Mouse (Mus musculus) olfactory bulb, adult 2 months (tissue): ENCODE data around the gene Hap1. TPM values are rescaled to one million over a fixed set of nuclear protein-coding genes. Genes with fewer than 3 reads are reported as not detected.
"Not testable (repeated sequence)": the region's sequence is repeated elsewhere in the genome, so short reads cannot be mapped to it uniquely, and the experiment has no call there.

ENCODE experiments used
- H3K27ac ChIP-seq: fragments of 200-500 bp; 2 replicates; pipeline ENCODE4 v1.5.1; 2012; ENCODE audit warnings: low read depth, low read length; ENCODE audit not compliant: insufficient read depth
- H3K4me1 ChIP-seq: fragments of 200-500 bp; 2 replicates; pipeline ENCODE4 v1.6.1; 2012; ENCODE audit warnings: low read length; ENCODE audit not compliant: control insufficient read depth, insufficient read depth
- H3K4me3 ChIP-seq: fragments of 200-500 bp; 2 replicates; pipeline ENCODE4 v1.5.1; 2012; ENCODE audit warnings: mild to moderate bottlenecking, low read depth, low read length, moderate library complexity; ENCODE audit not compliant: insufficient read depth
- CTCF ChIP-seq: fragments of 200-500 bp; IDR thresholded peaks from 2 replicates; pipeline ENCODE4 v1.5.1; 2012; ENCODE audit warnings: low read depth, mild to moderate bottlenecking, low read length, moderate library complexity; ENCODE audit not compliant: insufficient read depth
- POLR2A ChIP-seq: fragments of 200-500 bp; IDR thresholded peaks from 2 replicates; pipeline ENCODE4 v1.6.1; 2012; ENCODE audit warnings: mild to moderate bottlenecking, low read depth, low read length, moderate library complexity; ENCODE audit not compliant: insufficient read depth
- WGBS: fragments of 180-500 bp; shearing (Covaris S2); methylation state at CpG from one replicate; pipeline ENCODE4 v1.1.7; 2018; 5-methylcytosine and 5-hydroxymethylcytosine counted together
- polyA plus RNA-seq: library from polyadenylated mRNA; stranded (reverse); fragments of >200 nt; gene quantifications from 2 replicates; pipeline ENCODE4 v1.2.4, GENCODE M21; 2012; ENCODE audit warnings: low replicate concordance; ENCODE audit not compliant: missing spikeins, insufficient read depth, insufficient read length

Gene Hap1
- polyA plus RNA-seq, 1 experiment = not detected

DNA sequence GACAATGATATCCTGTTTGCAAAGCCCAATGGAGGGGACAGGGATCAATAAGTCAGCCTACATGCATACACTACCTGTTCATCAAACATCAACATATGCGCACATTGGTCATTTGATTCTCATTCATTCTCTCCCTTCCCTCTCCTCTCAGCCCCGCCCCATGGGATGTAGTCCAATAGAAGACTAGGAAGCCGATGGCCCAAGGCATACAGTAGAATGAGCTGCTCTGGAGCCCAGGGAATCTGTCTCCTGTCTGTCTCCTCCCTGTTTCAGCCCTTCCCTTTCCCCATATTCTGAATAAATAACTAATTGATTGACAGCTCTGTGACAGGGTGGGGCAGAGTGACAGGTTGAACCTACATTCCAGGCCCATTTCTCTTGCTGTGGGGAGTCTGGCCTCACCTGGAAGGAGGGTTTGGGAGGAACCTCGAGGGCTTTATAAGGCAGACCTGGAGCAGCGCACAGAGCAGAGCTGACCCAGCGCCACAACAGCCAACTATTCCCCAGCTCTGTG is 21.9 kb downstream of the Hap1 start, which contains the start of gene Gast:
Gene Gast, plus strand, starts transcription at position 464 of the 514 bp plus-strand sequence.
- TF ChIP-seq CTCF (no peak), POLR2A (no peak)
- H3K4me3 ChIP-seq = no peak within 1 kb of the TSS
- H3K27ac ChIP-seq = peak within 1 kb of the TSS; percentile 95
- H3K4me1 ChIP-seq = peaks cover 35% of the 10 kb centered on the region
- 85% methylated on average over 6 of the region's 6 CpGs for WGBS

DNA sequence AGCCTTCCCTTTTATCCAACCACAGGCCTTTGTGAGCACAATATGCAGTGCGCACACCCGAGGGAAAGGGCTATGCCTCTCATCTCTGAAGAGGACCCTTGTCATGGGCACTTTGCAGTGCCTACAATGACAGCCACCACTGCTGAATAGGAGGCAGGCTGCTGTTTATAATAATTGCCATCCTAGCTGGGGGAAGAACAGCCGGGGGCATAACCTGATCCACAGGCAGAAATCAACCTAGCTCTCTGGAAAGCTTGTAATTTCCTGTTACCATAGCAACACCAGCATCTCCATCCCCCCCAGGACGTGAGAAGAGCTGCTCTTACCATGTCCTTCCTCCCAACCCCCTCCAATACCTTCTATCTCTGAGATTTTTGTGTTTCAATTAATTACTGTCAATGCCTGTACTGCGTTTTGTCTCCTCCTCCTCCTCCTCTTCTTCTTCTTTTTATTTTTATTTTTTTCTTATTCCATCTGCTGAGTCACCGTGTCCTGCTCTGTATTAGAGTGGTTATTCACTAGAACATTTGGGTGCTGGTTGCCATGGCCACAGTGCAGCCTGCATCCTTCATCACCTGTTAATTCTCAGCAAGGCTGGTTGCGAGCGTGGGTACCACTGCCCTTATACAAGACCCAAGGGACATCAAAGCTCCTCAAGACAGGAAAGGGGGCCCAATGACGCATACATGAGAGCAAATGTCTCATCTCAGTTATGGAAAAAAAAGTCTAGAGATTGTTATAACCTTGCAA is 23.0 kb downstream of the Hap1 start:
- Histone ChIP-seq H3K4me1 (peaks cover 35% of the 10 kb centered on the region), H3K27ac (peak overlapping the region; percentile 95), H3K4me3 (no peak overlapping the region)
- 16% methylated on average over 9 of the region's 9 CpGs for WGBS
- TF ChIP-seq POLR2A = no peak
- no peak for TF ChIP-seq CTCF

GRCm38 (mm10) chr11:100330816-100331375 is 25.0 kb downstream of the Hap1 start:
- Histone ChIP-seq H3K4me1 (peaks cover 37% of the 10 kb centered on the region), H3K27ac (peak overlapping the region; percentile 95)
- WGBS = 52% methylated on average over 8 of the region's 8 CpGs
- not testable (repeated sequence) for H3K4me3 ChIP-seq

DNA sequence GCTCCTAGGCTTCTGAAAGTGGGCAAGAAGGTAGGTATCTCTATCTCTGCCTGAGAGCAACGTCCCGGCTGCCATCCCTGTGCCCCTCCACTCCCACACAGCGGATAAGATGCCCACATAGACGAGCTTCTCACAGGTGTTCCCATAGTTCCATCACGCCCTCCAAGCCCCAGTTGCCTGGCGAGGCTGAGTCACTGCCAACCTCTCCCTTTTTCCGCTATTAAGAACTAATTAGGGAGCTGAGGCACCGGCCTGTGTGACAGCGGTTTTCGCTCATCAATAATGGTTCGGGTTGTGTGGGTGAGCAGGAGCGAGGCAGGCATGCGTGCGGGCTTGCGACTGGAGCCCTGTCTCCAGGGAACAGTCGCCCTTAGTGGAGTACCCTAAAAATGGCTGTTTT is 25.7 kb downstream of the Hap1 start:
- H3K4me1 ChIP-seq = peaks cover 35% of the 10 kb centered on the region
- no peak overlapping the region for H3K4me3 ChIP-seq
- WGBS = 20% methylated on average over 16 of the region's 16 CpGs
- TF ChIP-seq CTCF = no peak
- no peak for TF ChIP-seq POLR2A
- peak overlapping the region; percentile 95 for H3K27ac ChIP-seq

- Histone ChIP-seq H3K27ac (no peak overlapping the region; the same call in 1 of the 2 replicates), H3K4me3 (no peak overlapping the region), H3K4me1 (peaks cover 24% of the 10 kb centered on the region)
- 79% methylated on average over 6 of the region's 6 CpGs for whole genome bisulfite sequencing
- TF ChIP-seq CTCF = no peak
- no peak for TF ChIP-seq POLR2A
These were observed 28.2 kb downstream of the Hap1 start for GRCm38 (mm10) chr11:100327761-100328160.

- TF ChIP-seq CTCF = no peak
- TF ChIP-seq POLR2A = no peak
- peaks cover 19% of the 10 kb centered on the region for H3K4me1 ChIP-seq
- no peak overlapping the region; the same call in 1 of the 2 replicates for H3K27ac ChIP-seq
- 39% methylated on average over 11 of the region's 11 CpGs for WGBS
- H3K4me3 ChIP-seq = no peak overlapping the region
These were observed 28.6 kb downstream of the Hap1 start for GRCm38 (mm10) chr11:100327316-100327715.

DNA sequence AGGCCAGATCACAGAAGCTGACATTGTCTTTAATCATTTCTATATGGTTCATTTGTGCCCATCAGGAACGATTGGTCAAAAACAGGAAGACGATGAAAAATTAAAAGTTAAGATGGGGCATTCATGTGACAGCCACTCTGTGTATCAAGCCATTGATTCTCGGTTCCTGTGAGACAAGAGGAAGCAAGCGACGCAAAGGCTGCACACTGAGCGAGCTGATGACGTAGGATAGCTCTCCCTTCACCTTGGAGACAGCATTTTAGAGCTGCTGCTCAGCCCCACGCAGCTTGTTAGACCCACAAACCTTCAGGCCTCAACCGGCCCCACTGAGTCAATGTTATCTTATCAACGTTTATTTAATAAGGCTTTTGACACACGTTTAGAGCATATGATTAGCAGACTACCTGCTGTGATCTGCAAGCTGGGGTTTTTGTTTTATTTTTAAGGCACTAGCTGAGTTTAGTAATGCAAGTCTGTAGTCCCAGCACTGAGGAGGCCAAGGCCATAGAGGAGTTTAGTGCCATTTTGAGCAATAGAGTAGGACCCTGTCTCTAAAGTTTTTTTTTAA is 30.8 kb downstream of the Hap1 start:
- Histone ChIP-seq H3K27ac (no peak overlapping the region), H3K4me3 (no peak overlapping the region), H3K4me1 (peaks cover 12% of the 10 kb centered on the region)
- TF ChIP-seq POLR2A (no peak), CTCF (no peak)
- WGBS = 70% methylated on average over 11 of the region's 11 CpGs

GRCm38 (mm10) chr11:100323578-100323977 is 32.4 kb downstream of the Hap1 start:
- Histone ChIP-seq H3K4me1 (peaks cover 10% of the 10 kb centered on the region), H3K4me3 (no peak overlapping the region), H3K27ac (no peak overlapping the region)
- 23% methylated on average over 3 of the region's 3 CpGs for WGBS
- TF ChIP-seq CTCF (no peak), POLR2A (no peak)
